Mouse (Mus musculus): ENCODE measurements around the gene Rnf220. TPM values are rescaled to one million over a fixed set of nuclear protein-coding genes. Genes with fewer than 3 reads are reported as not detected.

Rnf220 gene
- polyA plus RNA-seq, 1 experiment from 2014 or later, result 32.4 TPM

- H3K36me3 ChIP-seq (ENCODE audit: control insufficient read depth, insufficient read depth, low read length), result no peaks in the 10 kb centered on the region
- no peak overlapping the region for H3K9ac ChIP-seq (ENCODE audit: low read depth, low read length)
- H3K4me3 ChIP-seq (ENCODE audit: low read depth, low read length), result no peak overlapping the region
- H3K9me3 ChIP-seq (replicated peaks; ENCODE audit: control insufficient read depth, low read length), result no peaks in the 10 kb centered on the region
- no peak overlapping the region for H3K27ac ChIP-seq (ENCODE audit: low read depth, low read length)
- ATAC-seq (replicated peaks; ENCODE audit: insufficient number of reproducible peaks, low FRiP score, low TSS enrichment), result no peak
- WGBS (ENCODE audit: insufficient replicate concordance), result 60% methylated on average over 6 of the region's 6 CpGs
- peaks cover 13% of the 10 kb centered on the region; the same call in 1 of the 2 replicates for H3K4me1 ChIP-seq (ENCODE audit: control insufficient read depth, insufficient read depth, low read length)
- no peak overlapping the region for H3K4me2 ChIP-seq
- no peaks in the 10 kb centered on the region for H3K27me3 ChIP-seq (ENCODE audit: control insufficient read depth, insufficient read depth, low read length)
Observed at GRCm38 (mm10) chr4:117254672-117255071, 242.2 kb downstream of the Rnf220 start.

- no peak for ATAC-seq (replicated peaks; ENCODE audit: insufficient number of reproducible peaks, low FRiP score, low TSS enrichment)
- Histone ChIP-seq H3K4me2 (no peak overlapping the region), H3K27me3 (ENCODE audit: control insufficient read depth, insufficient read depth, low read length) (no peaks in the 10 kb centered on the region), H3K27ac (ENCODE audit: low read depth, low read length) (no peak overlapping the region), H3K9ac (ENCODE audit: low read depth, low read length) (no peak overlapping the region), H3K4me1 (ENCODE audit: control insufficient read depth, insufficient read depth, low read length) (peaks cover 13% of the 10 kb centered on the region; the same call in 1 of the 2 replicates), H3K4me3 (ENCODE audit: low read depth, low read length) (no peak overlapping the region), H3K9me3 (replicated peaks; ENCODE audit: control insufficient read depth, low read length) (no peaks in the 10 kb centered on the region), H3K36me3 (ENCODE audit: control insufficient read depth, insufficient read depth, low read length) (no peaks in the 10 kb centered on the region)
- 68% methylated on average over 5 of the region's 5 CpGs for WGBS (ENCODE audit: insufficient replicate concordance)
Observed at GRCm38 (mm10) chr4:117254017-117254627, 242.7 kb downstream of the Rnf220 start.

GRCm38 (mm10) chr4:117253218-117254016 lies 243.4 kb downstream of the Rnf220 start:
- no peak overlapping the region for H3K4me3 ChIP-seq (ENCODE audit: low read depth, low read length)

GRCm38 (mm10) chr4:117252755-117253154 lies 244.1 kb downstream of the Rnf220 start:
- H3K4me1 ChIP-seq (ENCODE audit: control insufficient read depth, insufficient read depth, low read length), result peaks cover 13% of the 10 kb centered on the region; the same call in 1 of the 2 replicates
- no peaks in the 10 kb centered on the region for H3K9me3 ChIP-seq (replicated peaks; ENCODE audit: control insufficient read depth, low read length)
- H3K4me2 ChIP-seq, result peak overlapping the region; percentile 75
- H3K4me3 ChIP-seq (ENCODE audit: low read depth, low read length), result no peak overlapping the region; the same call in 1 of the 2 replicates
- no peak overlapping the region for H3K27ac ChIP-seq (ENCODE audit: low read depth, low read length)
- no peaks in the 10 kb centered on the region for H3K36me3 ChIP-seq (ENCODE audit: control insufficient read depth, insufficient read depth, low read length)
- H3K9ac ChIP-seq (ENCODE audit: low read depth, low read length), result no peak overlapping the region
- ATAC-seq (replicated peaks; ENCODE audit: insufficient number of reproducible peaks, low FRiP score, low TSS enrichment), result no peak
- no peaks in the 10 kb centered on the region for H3K27me3 ChIP-seq (ENCODE audit: control insufficient read depth, insufficient read depth, low read length)
- WGBS (ENCODE audit: insufficient replicate concordance), result 85% methylated on average over 5 of the region's 5 CpGs

More at GRCm38 (mm10) chr4:117253218-117254016, 243.4 kb downstream of the Rnf220 start:
- H3K27me3 ChIP-seq (ENCODE audit: control insufficient read depth, insufficient read depth, low read length), result no peaks in the 10 kb centered on the region
- 63% methylated on average over 12 of the region's 12 CpGs for WGBS (ENCODE audit: insufficient replicate concordance)
- H3K9me3 ChIP-seq (replicated peaks; ENCODE audit: control insufficient read depth, low read length), result no peaks in the 10 kb centered on the region
- H3K4me2 ChIP-seq, result no peak overlapping the region
- peaks cover 13% of the 10 kb centered on the region; the same call in 1 of the 2 replicates for H3K4me1 ChIP-seq (ENCODE audit: control insufficient read depth, insufficient read depth, low read length)
- no peaks in the 10 kb centered on the region for H3K36me3 ChIP-seq (ENCODE audit: control insufficient read depth, insufficient read depth, low read length)
- H3K9ac ChIP-seq (ENCODE audit: low read depth, low read length), result 0 out of 2 replicates have a peak overlapping the region, but pooled peaks have one; percentile 16
- ATAC-seq (replicated peaks; ENCODE audit: insufficient number of reproducible peaks, low FRiP score, low TSS enrichment), result no peak
- no peak overlapping the region for H3K27ac ChIP-seq (ENCODE audit: low read depth, low read length)

- H3K36me3 ChIP-seq (ENCODE audit: control insufficient read depth, insufficient read depth, low read length), result no peaks in the 10 kb centered on the region
- peaks cover 13% of the 10 kb centered on the region; the same call in 1 of the 2 replicates for H3K4me1 ChIP-seq (ENCODE audit: control insufficient read depth, insufficient read depth, low read length)
- H3K27ac ChIP-seq (ENCODE audit: low read depth, low read length), result peak overlapping the region; percentile 78
- no peaks in the 10 kb centered on the region for H3K27me3 ChIP-seq (ENCODE audit: control insufficient read depth, insufficient read depth, low read length)
- no peaks in the 10 kb centered on the region for H3K9me3 ChIP-seq (replicated peaks; ENCODE audit: control insufficient read depth, low read length)
- H3K9ac ChIP-seq (ENCODE audit: low read depth, low read length), result peak overlapping the region; percentile 84
- H3K4me3 ChIP-seq (ENCODE audit: low read depth, low read length), result peak overlapping the region; percentile 64
- no peak for ATAC-seq (replicated peaks; ENCODE audit: insufficient number of reproducible peaks, low FRiP score, low TSS enrichment)
- H3K4me2 ChIP-seq, result peak overlapping the region; percentile 75
- 34% methylated on average over 5 of the region's 5 CpGs for WGBS (ENCODE audit: insufficient replicate concordance)
Observed at GRCm38 (mm10) chr4:117252351-117252750, 244.5 kb downstream of the Rnf220 start.

GRCm38 (mm10) chr4:117251801-117252316 lies 245.0 kb downstream of the Rnf220 start, which contains the start of the genes Tmem53 and Armh1:
TSS of gene Tmem53 (plus strand) at chr4:117251951.
TSS of gene Armh1 (minus strand) at chr4:117252125.
- peak within 1 kb of the TSS; percentile 75 for H3K4me2 ChIP-seq
- peak within 1 kb of the TSS; percentile 84 for H3K9ac ChIP-seq (ENCODE audit: low read depth, low read length)
- no peaks in the 10 kb centered on the region for H3K36me3 ChIP-seq (ENCODE audit: control insufficient read depth, insufficient read depth, low read length)
- ATAC-seq (replicated peaks; ENCODE audit: insufficient number of reproducible peaks, low FRiP score, low TSS enrichment), result peak; percentile 99
- peak within 1 kb of the TSS; percentile 78 for H3K27ac ChIP-seq (ENCODE audit: low read depth, low read length)
- H3K4me1 ChIP-seq (ENCODE audit: control insufficient read depth, insufficient read depth, low read length), result peaks cover 13% of the 10 kb centered on the region; the same call in 1 of the 2 replicates
- no peaks in the 10 kb centered on the region for H3K27me3 ChIP-seq (ENCODE audit: control insufficient read depth, insufficient read depth, low read length)
- H3K9me3 ChIP-seq (replicated peaks; ENCODE audit: control insufficient read depth, low read length), result no peaks in the 10 kb centered on the region
- H3K4me3 ChIP-seq (ENCODE audit: low read depth, low read length), result peak within 1 kb of the TSS; percentile 64
- WGBS (ENCODE audit: insufficient replicate concordance), result 0% methylated on average over 37 of the region's 43 CpGs

- 76% methylated on average over 1 of the region's 1 CpGs for WGBS (ENCODE audit: insufficient replicate concordance)
- no peak for ATAC-seq (replicated peaks; ENCODE audit: insufficient number of reproducible peaks, low FRiP score, low TSS enrichment)
Observed at GRCm38 (mm10) chr4:117250982-117251381, 245.9 kb downstream of the Rnf220 start.

GRCm38 (mm10) chr4:117240867-117241266 lies 256.0 kb downstream of the Rnf220 start:
- Histone ChIP-seq H3K9ac (ENCODE audit: low read depth, low read length) (no peak overlapping the region), H3K4me3 (ENCODE audit: low read depth, low read length) (no peak overlapping the region), H3K9me3 (replicated peaks; ENCODE audit: control insufficient read depth, low read length) (no peaks in the 10 kb centered on the region), H3K4me1 (ENCODE audit: control insufficient read depth, insufficient read depth, low read length) (peaks cover 3% of the 10 kb centered on the region; the same call in 1 of the 2 replicates), H3K4me2 (no peak overlapping the region), H3K27ac (ENCODE audit: low read depth, low read length) (no peak overlapping the region), H3K27me3 (ENCODE audit: control insufficient read depth, insufficient read depth, low read length) (no peaks in the 10 kb centered on the region), H3K36me3 (ENCODE audit: control insufficient read depth, insufficient read depth, low read length) (no peaks in the 10 kb centered on the region)
- ATAC-seq (replicated peaks; ENCODE audit: insufficient number of reproducible peaks, low FRiP score, low TSS enrichment), result no peak
- 87% methylated on average over 6 of the region's 6 CpGs for WGBS (ENCODE audit: insufficient replicate concordance)

More at GRCm38 (mm10) chr4:117250982-117251381, 245.9 kb downstream of the Rnf220 start:
- H3K9me3 ChIP-seq (replicated peaks; ENCODE audit: control insufficient read depth, low read length), result no peaks in the 10 kb centered on the region
- H3K4me2 ChIP-seq, result peak overlapping the region; percentile 75
- no peaks in the 10 kb centered on the region for H3K36me3 ChIP-seq (ENCODE audit: control insufficient read depth, insufficient read depth, low read length)
- H3K9ac ChIP-seq (ENCODE audit: low read depth, low read length), result 0 out of 2 replicates have a peak overlapping the region, but pooled peaks have one; percentile 36
- H3K27me3 ChIP-seq (ENCODE audit: control insufficient read depth, insufficient read depth, low read length), result no peaks in the 10 kb centered on the region
- peak overlapping the region; percentile 64 for H3K4me3 ChIP-seq (ENCODE audit: low read depth, low read length)
- H3K27ac ChIP-seq (ENCODE audit: low read depth, low read length), result no peak overlapping the region
- H3K4me1 ChIP-seq (ENCODE audit: control insufficient read depth, insufficient read depth, low read length), result peaks cover 13% of the 10 kb centered on the region; the same call in 1 of the 2 replicates

Data from heart, embryonic 11.5 days (tissue).